Mouse (Mus musculus): ENCODE measurements around the gene Gm45753. TPM values are rescaled to one million over a fixed set of nuclear protein-coding genes. Genes with fewer than 3 reads are reported as not detected.

The Gm45753 gene
- polyA plus RNA-seq, 1 experiment = 1.6 TPM

DNA sequence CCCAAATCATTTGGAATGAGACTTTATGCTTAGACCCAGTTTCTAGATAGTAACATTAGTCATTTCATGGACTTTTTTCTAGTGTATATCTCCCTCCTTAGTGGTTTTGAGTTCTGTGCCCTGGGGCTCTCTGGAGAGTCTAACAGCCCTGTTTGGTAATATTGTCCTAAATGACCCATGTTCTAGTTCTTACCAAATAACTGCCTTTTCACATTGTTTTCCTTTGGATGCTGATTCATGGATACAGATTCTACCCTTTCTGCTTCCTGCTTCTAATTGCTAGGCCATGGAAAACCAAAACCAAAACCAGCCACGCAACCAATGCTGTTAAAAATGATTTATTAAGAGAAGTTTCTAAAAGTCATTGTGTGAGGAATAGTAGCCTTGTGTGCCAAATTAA lies 2.8 kb downstream of the Gm45753 start:
- Histone ChIP-seq H3K4me3 (ENCODE audit: control insufficient read depth, low read depth, low read length) (no peak overlapping the region), H3K36me3 (ENCODE audit: control insufficient read depth, insufficient read depth, low read length) (no peaks in the 10 kb centered on the region), H3K27ac (ENCODE audit: control insufficient read depth, insufficient read depth, low read depth, low read length) (no peak overlapping the region), H3K27me3 (ENCODE audit: control insufficient read depth, insufficient read depth, low read length) (no peaks in the 10 kb centered on the region), H3K4me1 (ENCODE audit: control insufficient read depth, insufficient read depth, low read length) (no peaks in the 10 kb centered on the region)
- no peak for TF ChIP-seq POLR2A (IDR thresholded peaks at IDR 0.05; ENCODE audit: control insufficient read depth, low read depth, low read length)
- TF ChIP-seq CTCF (IDR thresholded peaks at IDR 0.05; ENCODE audit: control insufficient read depth, insufficient read depth, insufficient replicate concordance, low read depth, low read length) = no peak

DNA sequence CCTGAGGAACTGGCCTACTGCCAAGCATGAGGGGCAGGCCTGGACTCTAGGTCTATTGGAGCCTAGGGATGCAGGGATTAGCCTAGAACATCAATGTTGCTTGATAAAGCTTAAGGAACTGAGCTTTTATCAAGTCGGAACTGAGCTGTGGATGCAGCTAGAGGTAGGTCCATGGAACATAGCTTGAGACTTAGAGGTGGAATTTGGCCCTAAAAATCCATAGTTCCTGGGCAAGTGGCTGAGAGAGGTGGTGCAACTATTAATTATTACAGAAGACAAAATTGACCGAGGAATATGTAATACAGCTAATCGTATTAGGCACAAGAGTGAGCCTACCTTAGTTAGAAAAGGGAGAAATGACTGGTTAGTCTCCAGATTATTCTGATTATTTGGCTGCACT lies 3.9 kb downstream of the Gm45753 start:
- Histone ChIP-seq H3K27me3 (ENCODE audit: control insufficient read depth, insufficient read depth, low read length) (no peaks in the 10 kb centered on the region), H3K4me1 (ENCODE audit: control insufficient read depth, insufficient read depth, low read length) (no peaks in the 10 kb centered on the region), H3K27ac (ENCODE audit: control insufficient read depth, insufficient read depth, low read depth, low read length) (no peak overlapping the region), H3K4me3 (ENCODE audit: control insufficient read depth, low read depth, low read length) (no peak overlapping the region), H3K36me3 (ENCODE audit: control insufficient read depth, insufficient read depth, low read length) (no peaks in the 10 kb centered on the region)
- TF ChIP-seq CTCF (IDR thresholded peaks at IDR 0.05; ENCODE audit: control insufficient read depth, insufficient read depth, insufficient replicate concordance, low read depth, low read length) = no peak
- TF ChIP-seq POLR2A (IDR thresholded peaks at IDR 0.05; ENCODE audit: control insufficient read depth, low read depth, low read length) = no peak

DNA sequence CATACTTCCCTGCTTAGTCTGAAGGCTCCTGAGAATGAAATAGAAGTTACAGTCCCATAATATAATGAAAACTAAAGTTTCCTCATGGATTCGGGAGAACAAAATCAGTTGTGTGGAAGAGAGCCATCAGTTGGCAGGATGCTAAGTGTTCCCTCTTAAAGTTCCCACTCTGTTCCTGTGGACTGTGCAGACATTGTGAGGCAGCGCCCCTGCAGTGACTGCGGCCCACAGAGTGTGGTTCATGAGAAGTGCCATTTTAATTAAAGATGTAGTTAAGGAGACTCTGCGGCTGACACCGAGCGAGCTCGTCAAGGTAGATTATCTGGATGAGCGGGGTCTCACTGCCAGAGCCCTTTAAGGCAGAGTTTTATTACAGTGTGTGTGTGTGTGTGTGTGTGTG lies 5.9 kb downstream of the Gm45753 start:
- Histone ChIP-seq H3K36me3 (ENCODE audit: control insufficient read depth, insufficient read depth, low read length) (no peaks in the 10 kb centered on the region), H3K27ac (ENCODE audit: control insufficient read depth, insufficient read depth, low read depth, low read length) (no peak overlapping the region), H3K4me3 (ENCODE audit: control insufficient read depth, low read depth, low read length) (no peak overlapping the region), H3K4me1 (ENCODE audit: control insufficient read depth, insufficient read depth, low read length) (no peaks in the 10 kb centered on the region), H3K27me3 (ENCODE audit: control insufficient read depth, insufficient read depth, low read length) (no peaks in the 10 kb centered on the region)
- no peak for TF ChIP-seq POLR2A (IDR thresholded peaks at IDR 0.05; ENCODE audit: control insufficient read depth, low read depth, low read length)
- no peak for TF ChIP-seq CTCF (IDR thresholded peaks at IDR 0.05; ENCODE audit: control insufficient read depth, insufficient read depth, insufficient replicate concordance, low read depth, low read length)

DNA sequence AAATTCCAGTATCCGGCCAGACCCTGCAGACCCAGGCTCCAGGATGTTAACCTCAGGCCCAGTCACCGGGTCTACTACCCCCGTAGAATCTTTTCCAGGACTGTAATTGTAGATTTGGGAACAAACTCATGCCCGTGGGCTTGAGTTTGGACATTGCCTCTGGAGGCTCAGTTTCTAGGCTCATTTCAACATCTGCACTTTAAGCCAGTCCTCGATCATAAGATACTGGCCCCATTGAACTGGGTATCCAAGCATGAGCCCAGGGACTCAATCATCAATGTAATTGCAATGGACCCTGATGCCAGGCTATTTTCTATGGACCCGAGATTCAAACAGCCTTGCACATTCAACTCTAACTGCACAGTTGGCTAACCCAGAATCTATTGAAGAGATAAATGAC lies 13.0 kb downstream of the Gm45753 start:
- H3K4me1 ChIP-seq (ENCODE audit: control insufficient read depth, insufficient read depth, low read length) = no peaks in the 10 kb centered on the region
- no peak overlapping the region for H3K27ac ChIP-seq (ENCODE audit: control insufficient read depth, insufficient read depth, low read depth, low read length)
- H3K36me3 ChIP-seq (ENCODE audit: control insufficient read depth, insufficient read depth, low read length) = no peaks in the 10 kb centered on the region
- TF ChIP-seq CTCF (IDR thresholded peaks at IDR 0.05; ENCODE audit: control insufficient read depth, insufficient read depth, insufficient replicate concordance, low read depth, low read length) (no peak), POLR2A (IDR thresholded peaks at IDR 0.05; ENCODE audit: control insufficient read depth, low read depth, low read length) (no peak)
- no peaks in the 10 kb centered on the region for H3K27me3 ChIP-seq (ENCODE audit: control insufficient read depth, insufficient read depth, low read length)
- H3K4me3 ChIP-seq (ENCODE audit: control insufficient read depth, low read depth, low read length) = no peak overlapping the region

DNA sequence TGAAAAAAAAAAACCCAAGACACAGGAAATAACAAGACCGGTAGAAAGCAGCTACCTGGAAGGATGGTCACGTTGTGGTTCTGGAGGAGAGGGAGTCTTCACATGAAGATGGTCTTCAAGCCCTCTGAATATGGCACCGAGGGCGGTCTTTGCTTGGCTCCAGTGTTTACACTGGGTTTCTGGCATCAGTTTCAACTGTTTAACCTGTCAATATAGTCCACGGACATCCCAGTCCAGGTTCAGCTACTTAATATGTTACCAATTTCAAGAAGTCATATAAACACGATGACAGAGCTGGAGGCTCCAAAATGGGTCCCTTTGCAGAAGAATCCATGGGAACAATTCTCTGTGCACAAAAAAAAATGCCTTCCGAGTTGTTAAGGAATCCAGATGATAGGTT lies 13.6 kb downstream of the Gm45753 start, which contains the start of gene Klkb1:
TSS of gene Klkb1 (minus strand) at position 173 of the 400 bp plus-strand sequence.
- no peak for TF ChIP-seq POLR2A (IDR thresholded peaks at IDR 0.05; ENCODE audit: control insufficient read depth, low read depth, low read length)
- H3K27ac ChIP-seq (ENCODE audit: control insufficient read depth, insufficient read depth, low read depth, low read length) = no peak within 1 kb of the TSS
- no peaks in the 10 kb centered on the region for H3K27me3 ChIP-seq (ENCODE audit: control insufficient read depth, insufficient read depth, low read length)

DNA sequence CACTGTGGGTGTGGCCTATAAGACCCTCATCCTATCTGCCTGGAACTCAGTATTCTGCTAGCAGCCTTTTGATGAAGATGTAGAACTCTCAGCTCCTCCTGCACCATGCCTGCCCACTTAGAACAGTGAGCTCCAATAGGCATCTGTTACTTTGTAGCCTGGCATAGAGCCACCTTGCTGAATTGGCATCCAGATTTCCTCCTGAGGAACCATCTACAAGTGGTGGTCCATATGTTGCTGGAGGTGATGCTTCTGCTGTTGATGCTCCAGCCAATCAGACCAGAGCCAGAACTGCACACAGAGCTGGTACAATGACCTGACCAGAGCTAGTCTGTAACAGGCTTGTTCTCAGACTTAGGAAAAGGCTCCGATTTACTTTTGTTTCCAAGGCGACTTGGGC lies 16.5 kb downstream of the Gm45753 start:
- no peak overlapping the region for H3K4me3 ChIP-seq (ENCODE audit: control insufficient read depth, low read depth, low read length)
- no peak for TF ChIP-seq POLR2A (IDR thresholded peaks at IDR 0.05; ENCODE audit: control insufficient read depth, low read depth, low read length)
- H3K36me3 ChIP-seq (ENCODE audit: control insufficient read depth, insufficient read depth, low read length) = no peaks in the 10 kb centered on the region
- no peak overlapping the region for H3K27ac ChIP-seq (ENCODE audit: control insufficient read depth, insufficient read depth, low read depth, low read length)
- H3K27me3 ChIP-seq (ENCODE audit: control insufficient read depth, insufficient read depth, low read length) = no peaks in the 10 kb centered on the region
- no peaks in the 10 kb centered on the region for H3K4me1 ChIP-seq (ENCODE audit: control insufficient read depth, insufficient read depth, low read length)

More for the DNA sequence above, 13.6 kb downstream of the Gm45753 start, which contains the start of gene Klkb1:
- no peaks in the 10 kb centered on the region for H3K4me1 ChIP-seq (ENCODE audit: control insufficient read depth, insufficient read depth, low read length)
- H3K4me3 ChIP-seq (ENCODE audit: control insufficient read depth, low read depth, low read length) = no peak within 1 kb of the TSS
- no peaks in the 10 kb centered on the region for H3K36me3 ChIP-seq (ENCODE audit: control insufficient read depth, insufficient read depth, low read length)

DNA sequence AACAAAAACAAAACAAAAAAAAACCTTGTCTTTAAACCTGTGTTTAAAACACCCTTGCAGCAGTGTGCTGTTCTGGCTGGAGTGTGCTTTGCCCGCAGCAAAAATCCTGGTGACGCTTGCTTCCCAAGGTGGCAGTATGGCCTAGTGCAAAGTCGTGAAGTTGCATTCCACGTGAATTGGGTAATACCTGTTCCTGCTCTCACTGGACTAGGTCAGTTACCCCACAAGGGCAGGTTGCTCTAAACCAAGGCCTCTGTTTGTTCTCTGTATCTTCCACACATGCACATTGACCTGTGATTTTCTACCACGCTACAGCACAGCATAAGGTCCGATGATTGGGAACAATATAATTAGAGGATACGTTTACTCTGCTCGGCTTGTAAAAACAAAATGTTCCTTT lies 26.6 kb downstream of the Gm45753 start:
- H3K4me1 ChIP-seq (ENCODE audit: control insufficient read depth, insufficient read depth, low read length) = no peaks in the 10 kb centered on the region; the same call in 1 of the 2 replicates
- no peaks in the 10 kb centered on the region for H3K27me3 ChIP-seq (ENCODE audit: control insufficient read depth, insufficient read depth, low read length)
- no peaks in the 10 kb centered on the region for H3K36me3 ChIP-seq (ENCODE audit: control insufficient read depth, insufficient read depth, low read length)
- H3K4me3 ChIP-seq (ENCODE audit: control insufficient read depth, low read depth, low read length) = no peak overlapping the region
- no peak overlapping the region for H3K27ac ChIP-seq (ENCODE audit: control insufficient read depth, insufficient read depth, low read depth, low read length)
- TF ChIP-seq CTCF (IDR thresholded peaks at IDR 0.05; ENCODE audit: control insufficient read depth, insufficient read depth, insufficient replicate concordance, low read depth, low read length) = no peak
- TF ChIP-seq POLR2A (IDR thresholded peaks at IDR 0.05; ENCODE audit: control insufficient read depth, low read depth, low read length) = no peak

DNA sequence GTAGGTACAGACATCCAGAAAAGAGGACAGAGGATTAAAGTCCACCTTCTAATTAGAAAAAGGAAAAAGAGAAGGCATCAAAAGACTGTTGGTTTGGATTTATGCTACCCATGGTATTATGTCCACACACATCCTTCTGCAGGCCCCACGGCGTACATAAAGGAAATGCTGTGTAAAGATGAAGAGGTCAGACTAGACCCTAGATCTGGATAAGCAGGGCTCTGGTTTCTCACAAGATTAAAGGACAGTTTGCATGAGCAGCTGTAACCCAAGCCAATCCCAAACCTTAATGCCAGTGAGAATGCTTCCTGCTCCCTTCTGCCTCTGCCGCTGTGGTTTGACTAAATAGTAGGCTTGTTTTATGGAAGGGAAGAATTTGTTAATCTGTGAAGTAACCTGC lies 30.8 kb downstream of the Gm45753 start:
- Histone ChIP-seq H3K27me3 (ENCODE audit: control insufficient read depth, insufficient read depth, low read length) (no peaks in the 10 kb centered on the region), H3K36me3 (ENCODE audit: control insufficient read depth, insufficient read depth, low read length) (no peaks in the 10 kb centered on the region), H3K4me3 (ENCODE audit: control insufficient read depth, low read depth, low read length) (peak overlapping the region; percentile 83), H3K27ac (ENCODE audit: control insufficient read depth, insufficient read depth, low read depth, low read length) (no peak overlapping the region), H3K4me1 (ENCODE audit: control insufficient read depth, insufficient read depth, low read length) (no peaks in the 10 kb centered on the region; the same call in 1 of the 2 replicates)
- TF ChIP-seq CTCF (IDR thresholded peaks at IDR 0.05; ENCODE audit: control insufficient read depth, insufficient read depth, insufficient replicate concordance, low read depth, low read length) = no peak
- TF ChIP-seq POLR2A (IDR thresholded peaks at IDR 0.05; ENCODE audit: control insufficient read depth, low read depth, low read length) = no peak

Data from testis, adult 2 months (tissue).